Mouse (Mus musculus) right cerebral cortex, postnatal 14 days (tissue): Measurements from ENCODE around the gene Vamp1.

Source experiments
- DNase-seq: peaks from one replicate; pipeline ENCODE4 v3.0.0; 2022

Vamp1 gene

DNA sequence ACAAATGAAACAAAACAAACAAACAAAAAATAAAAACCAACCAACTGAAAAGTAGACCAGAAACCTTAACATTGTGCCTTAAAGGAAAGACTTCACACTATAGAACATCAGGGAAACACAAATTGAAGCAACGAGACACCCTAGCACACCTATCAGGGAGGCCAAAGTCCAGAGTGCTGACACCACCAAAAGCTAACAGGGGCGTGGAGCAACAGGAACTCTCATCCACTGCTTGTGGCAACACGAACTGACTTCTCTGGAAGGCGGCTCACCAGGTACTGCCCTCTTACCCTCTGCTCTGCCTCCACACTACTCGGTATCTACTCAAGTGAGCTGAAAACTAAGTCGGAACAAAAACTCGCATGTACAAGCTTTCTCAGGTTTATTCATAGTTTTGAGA lies 76.9 kb downstream of the Vamp1 start:
- no peak for DNase-seq

DNA sequence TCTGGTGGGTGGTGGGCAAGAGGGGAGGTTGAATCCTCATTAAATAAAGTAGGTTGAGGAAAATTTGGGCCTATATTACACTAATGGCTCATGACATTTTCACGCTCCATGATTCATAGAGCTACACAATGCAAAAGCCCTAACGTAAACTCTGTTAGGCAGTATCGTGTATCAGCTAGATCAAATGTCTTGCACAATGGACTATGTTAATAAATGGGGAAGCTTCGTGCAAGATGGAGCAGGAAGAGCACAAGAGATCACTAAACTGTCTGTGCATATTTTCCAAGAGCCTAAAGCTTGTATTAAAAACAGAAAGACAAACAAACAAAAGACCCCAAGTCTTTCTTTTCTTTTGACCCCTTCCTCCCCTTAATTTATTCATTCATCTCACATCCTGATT lies 78.7 kb downstream of the Vamp1 start:
- DNase-seq, result no peak
